Mouse (Mus musculus): ENCODE measurements around the gene Uvrag.

Gene Uvrag

GRCm38 (mm10) chr7:98888810-98889209, 252.1 kb downstream of the Uvrag start:
- no peak for DNase-seq (ENCODE audit: low spot score in 2 of 2)

- DNase-seq (ENCODE audit: low spot score in 2 of 2): no peak
Measured at GRCm38 (mm10) chr7:98887811-98888261, 253.1 kb downstream of the Uvrag start.

- DNase-seq (ENCODE audit: low spot score in 2 of 2): no peak
Measured at GRCm38 (mm10) chr7:98881887-98882286, 259.1 kb downstream of the Uvrag start.

GRCm38 (mm10) chr7:98879176-98879575, 261.8 kb downstream of the Uvrag start:
- DNase-seq (ENCODE audit: low spot score in 2 of 2): no peak

GRCm38 (mm10) chr7:98876119-98876518, 264.8 kb downstream of the Uvrag start:
- no peak for DNase-seq (ENCODE audit: low spot score in 2 of 2)

GRCm38 (mm10) chr7:98875390-98875990, 265.5 kb downstream of the Uvrag start:
- no peak for DNase-seq (ENCODE audit: low spot score in 2 of 2)

- DNase-seq (ENCODE audit: low spot score in 2 of 2): no peak
Measured at GRCm38 (mm10) chr7:98874411-98874951, 266.5 kb downstream of the Uvrag start.

GRCm38 (mm10) chr7:98873316-98873715, 267.6 kb downstream of the Uvrag start:
- DNase-seq (ENCODE audit: low spot score in 2 of 2): no peak

- no peak for DNase-seq (ENCODE audit: low spot score in 2 of 2)
Measured at GRCm38 (mm10) chr7:98871882-98872281, 269.1 kb downstream of the Uvrag start.

GRCm38 (mm10) chr7:98870791-98871190, 270.1 kb downstream of the Uvrag start:
- no peak for DNase-seq (ENCODE audit: low spot score in 2 of 2)

- DNase-seq (ENCODE audit: low spot score in 2 of 2): no peak
Measured at GRCm38 (mm10) chr7:98869070-98869469, 271.9 kb downstream of the Uvrag start.

GRCm38 (mm10) chr7:98867794-98868150, 273.2 kb downstream of the Uvrag start:
- no peak for DNase-seq (ENCODE audit: low spot score in 2 of 2)

- DNase-seq (ENCODE audit: low spot score in 2 of 2): no peak
Measured at GRCm38 (mm10) chr7:98867053-98867793, 273.7 kb downstream of the Uvrag start.

GRCm38 (mm10) chr7:98863969-98864718, 276.8 kb downstream of the Uvrag start:
- DNase-seq (ENCODE audit: low spot score in 2 of 2): no peak

GRCm38 (mm10) chr7:98862994-98863393, 277.9 kb downstream of the Uvrag start:
- DNase-seq (ENCODE audit: low spot score in 2 of 2): no peak

- no peak for DNase-seq (ENCODE audit: low spot score in 2 of 2)
Measured at GRCm38 (mm10) chr7:98861002-98861401, 279.9 kb downstream of the Uvrag start.

- no peak for DNase-seq (ENCODE audit: low spot score in 2 of 2)
Measured at GRCm38 (mm10) chr7:98857094-98857493, 283.8 kb downstream of the Uvrag start.

- no peak for DNase-seq (ENCODE audit: low spot score in 2 of 2)
Measured at GRCm38 (mm10) chr7:98856128-98856527, 284.8 kb downstream of the Uvrag start.

- no peak for DNase-seq (ENCODE audit: low spot score in 2 of 2)
Measured at GRCm38 (mm10) chr7:98855388-98855787, 285.6 kb downstream of the Uvrag start.

GRCm38 (mm10) chr7:98853806-98854205, 287.1 kb downstream of the Uvrag start:
- DNase-seq (ENCODE audit: low spot score in 2 of 2): no peak

- DNase-seq (ENCODE audit: low spot score in 2 of 2): no peak
Measured at GRCm38 (mm10) chr7:98852950-98853650, 287.8 kb downstream of the Uvrag start.

- DNase-seq (ENCODE audit: low spot score in 2 of 2): no peak
Measured at GRCm38 (mm10) chr7:98851220-98851619, 289.7 kb downstream of the Uvrag start.
